Mouse (Mus musculus) bone marrow macrophage, adult 2 months (primary cell): ENCODE data around the gene Olfr435.

Experiments
- CTCF ChIP-seq: IDR thresholded peaks from 2 replicates; pipeline ENCODE4 v1.5.1; 2012; ENCODE audit warnings: low read depth, mild to moderate bottlenecking, low read length, moderate library complexity
- POLR2A ChIP-seq: IDR thresholded peaks from 2 replicates; pipeline ENCODE4 v1.6.1; 2012; ENCODE audit warnings: mild to moderate bottlenecking, low read depth, low read length, borderline replicate concordance

DNA sequence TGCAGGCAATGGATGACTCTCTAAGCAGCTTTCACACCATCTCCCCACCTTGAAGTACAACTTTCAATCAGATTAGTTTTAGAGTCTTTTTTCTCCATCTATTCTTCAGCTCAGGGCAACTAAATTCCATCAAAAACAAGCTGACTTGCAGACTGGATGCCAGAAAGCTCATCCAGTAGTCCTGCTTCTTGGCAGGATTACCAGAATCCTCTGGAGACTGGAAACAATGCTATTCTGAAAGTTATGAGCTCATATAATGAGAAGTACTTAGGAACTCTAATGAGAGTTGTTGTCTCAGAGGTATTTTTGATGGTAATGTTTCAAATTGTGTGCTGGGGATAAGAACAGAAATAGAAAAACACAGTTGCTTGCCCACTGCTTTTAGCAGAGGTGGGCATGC, at the start of gene Olfr435:
- no peak for TF ChIP-seq POLR2A
- no peak for TF ChIP-seq CTCF
